Mouse (Mus musculus) C2C12 (cell line): ENCODE results near the gene Pax4.

Source experiments
- CEBPB ChIP-seq: IDR thresholded peaks from one replicate; pipeline ENCODE4 v1.6.1; 2011; ENCODE audit warnings: low read depth, mild to moderate bottlenecking, control low read depth, moderate library complexity
- CTCF ChIP-seq: IDR thresholded peaks from one replicate; pipeline ENCODE4 v1.5.1; 2011; ENCODE audit not compliant: control insufficient read depth, insufficient read depth, insufficient read length
- USF1 ChIP-seq: IDR thresholded peaks from one replicate; pipeline ENCODE4 v1.6.1; 2011; ENCODE audit warnings: low read depth, mild to moderate bottlenecking, control low read depth, moderate library complexity

DNA sequence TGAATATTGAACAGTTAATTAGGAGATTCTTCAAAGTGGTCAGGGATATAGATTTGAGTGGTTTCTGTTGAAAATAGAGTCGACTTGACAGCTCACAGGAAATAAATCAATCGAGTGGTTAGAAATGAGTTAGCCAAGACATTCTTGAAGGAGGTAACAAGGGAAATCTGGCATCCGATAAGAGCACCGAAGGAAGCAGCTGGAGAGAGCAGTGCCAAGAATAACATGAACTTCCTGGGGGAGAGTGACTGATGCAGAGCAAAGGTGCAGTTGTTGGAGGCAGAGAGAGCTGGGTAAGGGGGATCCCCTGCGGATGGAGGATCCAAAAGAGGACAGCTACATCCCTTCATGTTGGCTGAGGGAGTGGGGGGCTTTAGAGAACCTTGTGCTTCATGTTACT, 48.7 kb upstream of the Pax4 start:
- TF ChIP-seq CTCF (no peak), USF1 (no peak), CEBPB (no peak)
